Mouse (Mus musculus) stomach, embryonic 16.5 days (tissue): ENCODE data around the gene Hjurp. TPM values are rescaled to one million over a fixed set of nuclear protein-coding genes. Genes with fewer than 3 reads are reported as not detected.

Experiments used
- ATAC-seq: fragments of 200-750 bp; cut with Nextera tagmentation; 2 replicates; pipeline ENCODE4 v1.8.0; 2017; ENCODE audit warnings: moderate number of reproducible peaks, moderate TSS enrichment; ENCODE audit not compliant: insufficient read depth, low FRiP score
- H3K27ac ChIP-seq: fragments of 300-500 bp; sonication (generic); 2 replicates; pipeline ENCODE4 v1.5.1; 2014; ENCODE audit warnings: low read length
- H3K27me3 ChIP-seq: fragments of 300-500 bp; sonication (generic); 2 replicates; pipeline ENCODE4 v1.6.1; 2014; ENCODE audit warnings: low read length, control low read depth, mixed read lengths; ENCODE audit not compliant: control insufficient read depth, insufficient read depth
- H3K36me3 ChIP-seq: fragments of 300-500 bp; sonication (generic); 2 replicates; pipeline ENCODE4 v1.6.1; 2014; ENCODE audit warnings: low read length; ENCODE audit not compliant: control insufficient read depth, insufficient read depth
- H3K4me1 ChIP-seq: fragments of 300-500 bp; sonication (generic); 2 replicates; pipeline ENCODE4 v1.6.1; 2014; ENCODE audit warnings: low read length, control low read depth, mixed read lengths; ENCODE audit not compliant: control insufficient read depth, insufficient read depth
- H3K4me2 ChIP-seq: fragments of 300-500 bp; sonication (generic); 2 replicates; pipeline ENCODE4 v1.6.1; 2014; ENCODE audit warnings: low read depth, low read length, mixed read lengths
- H3K4me3 ChIP-seq: fragments of 300-500 bp; sonication (generic); replicated peaks from 2 replicates; pipeline ENCODE4 v1.5.1; 2014; ENCODE audit warnings: mild to moderate bottlenecking, low read length
- H3K9ac ChIP-seq: fragments of 300-500 bp; sonication (generic); 2 replicates; pipeline ENCODE4 v1.6.1; 2014; ENCODE audit warnings: low read length
- H3K9me3 ChIP-seq: fragments of 300-500 bp; sonication (generic); replicated peaks from 2 replicates; pipeline ENCODE4 v1.6.1; 2016; ENCODE audit warnings: low read length, control low read depth; ENCODE audit not compliant: control insufficient read depth
- WGBS: fragments of 180-500 bp; shearing (Covaris S2); extraction: QIAGEN DNeasy Blood & Tissue Kit; methylation state at CpG from one replicate; pipeline ENCODE4 v1.1.7; 2014; 5-methylcytosine and 5-hydroxymethylcytosine counted together
- polyA plus RNA-seq: library from polyadenylated mRNA; unstranded; fragments of >200 nt; fragmentation: Nextera tagmentation; extraction: Ambion mirVana; gene quantifications from 2 replicates; pipeline ENCODE4 v1.2.1, GENCODE M21; 2015

The Hjurp gene
- polyA plus RNA-seq = 169 and 173 TPM in 2 replicates

DNA sequence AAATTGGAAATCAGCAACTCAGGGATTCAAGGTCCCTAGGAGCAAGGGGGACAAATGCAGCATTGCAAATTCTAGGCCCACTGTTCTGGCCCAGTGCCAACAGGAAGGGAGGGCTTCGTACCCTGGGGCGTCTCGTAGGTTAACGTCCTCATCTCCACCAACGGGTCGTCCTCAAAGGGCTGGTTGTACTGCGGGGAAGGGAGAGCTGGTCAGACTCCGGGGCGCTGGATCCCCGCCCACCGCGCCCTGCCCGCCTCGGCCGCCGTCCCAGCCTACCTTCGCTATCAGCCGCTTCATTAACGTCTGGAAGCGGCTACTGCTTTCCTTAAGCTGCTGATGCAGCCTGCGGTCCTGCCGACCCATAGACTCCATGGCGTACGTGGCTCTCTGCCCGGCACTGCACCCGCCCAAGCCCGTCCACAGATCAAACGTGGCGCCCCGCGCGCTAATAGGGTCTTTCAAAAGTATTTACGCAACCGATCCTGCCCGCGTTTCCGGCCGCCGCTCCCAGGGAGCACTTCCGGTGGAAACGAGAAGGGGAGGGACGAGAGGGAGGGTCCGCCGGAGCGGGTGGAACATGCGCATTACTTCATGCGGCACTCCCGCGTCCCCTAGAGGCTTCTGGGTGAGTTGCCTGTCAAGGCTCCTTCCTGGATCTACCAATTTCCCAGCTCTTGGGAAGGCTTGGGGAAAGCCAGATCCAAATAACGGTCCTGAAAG lies at the start of gene Hjurp, which contains the start of gene Trpm8:
Hjurp (minus strand) TSS at position 536 of the 720 bp plus-strand sequence.
Trpm8 (plus strand) TSS at position 564 of the 720 bp plus-strand sequence.
- WGBS = under 1% methylated on average over 50 of the region's 50 CpGs

GRCm38 (mm10) chr1:88323101-88323500 lies 45.7 kb upstream of the Hjurp start:
- no peak overlapping the region for H3K27ac ChIP-seq
- no peaks in the 10 kb centered on the region for H3K27me3 ChIP-seq
- H3K36me3 ChIP-seq = no peaks in the 10 kb centered on the region
- H3K4me1 ChIP-seq = no peaks in the 10 kb centered on the region
- no peaks in the 10 kb centered on the region for H3K9me3 ChIP-seq
- H3K4me2 ChIP-seq = no peak overlapping the region
- ATAC-seq = no peak
- H3K4me3 ChIP-seq = no peak overlapping the region
- WGBS = 79% methylated on average over 3 of the region's 3 CpGs
- H3K9ac ChIP-seq = no peak overlapping the region

More for the DNA sequence above, at the start of gene Hjurp, which contains the start of gene Trpm8:
- peak within 1 kb of the TSS; percentile 80 for H3K9ac ChIP-seq
- H3K4me1 ChIP-seq = peaks cover 30% of the 10 kb centered on the region
- H3K4me3 ChIP-seq = peak within 1 kb of the TSS; percentile 56
- peak within 1 kb of the TSS; percentile 84 for H3K27ac ChIP-seq
- H3K27me3 ChIP-seq = no peaks in the 10 kb centered on the region
- H3K4me2 ChIP-seq = peak within 1 kb of the TSS; percentile 66
- H3K36me3 ChIP-seq = peaks cover 19% of the 10 kb centered on the region
- no peaks in the 10 kb centered on the region for H3K9me3 ChIP-seq
- peak; percentile 95 for ATAC-seq

GRCm38 (mm10) chr1:88322146-88322545 lies 44.7 kb upstream of the Hjurp start:
- ATAC-seq = no peak
- H3K9ac ChIP-seq = no peak overlapping the region
- H3K36me3 ChIP-seq = no peaks in the 10 kb centered on the region
- no peaks in the 10 kb centered on the region for H3K27me3 ChIP-seq
- H3K4me3 ChIP-seq = no peak overlapping the region
- H3K9me3 ChIP-seq = no peaks in the 10 kb centered on the region
- no peak overlapping the region for H3K4me2 ChIP-seq
- no peaks in the 10 kb centered on the region for H3K4me1 ChIP-seq
- H3K27ac ChIP-seq = no peak overlapping the region

GRCm38 (mm10) chr1:88320821-88321395 lies 43.5 kb upstream of the Hjurp start:
- Histone ChIP-seq H3K9me3 (no peaks in the 10 kb centered on the region), H3K4me1 (no peaks in the 10 kb centered on the region), H3K4me3 (no peak overlapping the region), H3K27ac (no peak overlapping the region), H3K4me2 (no peak overlapping the region), H3K27me3 (no peaks in the 10 kb centered on the region), H3K36me3 (no peaks in the 10 kb centered on the region), H3K9ac (no peak overlapping the region)
- ATAC-seq = no peak
- WGBS = 77% methylated on average over 7 of the region's 7 CpGs

- ATAC-seq = no peak
- 76% methylated on average over 6 of the region's 6 CpGs for WGBS
- no peaks in the 10 kb centered on the region for H3K36me3 ChIP-seq
Measured at GRCm38 (mm10) chr1:88318531-88319060, 41.2 kb upstream of the Hjurp start.

DNA sequence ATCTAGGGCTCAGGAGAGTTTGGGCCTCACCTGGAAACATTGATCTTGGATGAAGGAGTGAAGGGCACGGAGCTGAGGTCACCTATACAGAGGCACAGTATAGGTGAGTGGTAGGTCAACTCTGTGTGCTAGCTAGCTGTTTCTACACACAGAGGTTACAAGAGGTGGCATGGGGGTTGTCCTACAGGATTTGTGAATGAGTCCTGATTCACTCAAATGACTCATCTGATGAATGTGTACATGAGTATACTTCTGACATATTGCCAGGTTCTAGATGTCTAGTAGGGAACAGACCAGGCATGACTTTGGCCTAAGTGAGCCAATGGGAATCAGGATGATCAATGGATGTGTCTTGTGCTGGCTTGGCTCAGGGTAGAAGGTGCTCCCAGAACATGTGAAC lies 39.8 kb upstream of the Hjurp start:
- Histone ChIP-seq H3K27me3 (no peaks in the 10 kb centered on the region), H3K4me1 (no peaks in the 10 kb centered on the region), H3K4me2 (no peak overlapping the region), H3K4me3 (no peak overlapping the region), H3K36me3 (no peaks in the 10 kb centered on the region), H3K9ac (no peak overlapping the region), H3K27ac (no peak overlapping the region), H3K9me3 (no peaks in the 10 kb centered on the region)
- ATAC-seq = no peak
- 67% methylated on average over 1 of the region's 1 CpGs for WGBS

More at GRCm38 (mm10) chr1:88318531-88319060, 41.2 kb upstream of the Hjurp start:
- H3K27ac ChIP-seq = no peak overlapping the region
- no peaks in the 10 kb centered on the region for H3K4me1 ChIP-seq
- no peaks in the 10 kb centered on the region for H3K27me3 ChIP-seq
- H3K9ac ChIP-seq = no peak overlapping the region
- H3K9me3 ChIP-seq = no peaks in the 10 kb centered on the region
- no peak overlapping the region for H3K4me3 ChIP-seq
- no peak overlapping the region for H3K4me2 ChIP-seq

- Histone ChIP-seq H3K4me2 (no peak overlapping the region), H3K27ac (no peak overlapping the region), H3K36me3 (no peaks in the 10 kb centered on the region), H3K9ac (no peak overlapping the region), H3K4me1 (no peaks in the 10 kb centered on the region), H3K9me3 (peaks cover 9% of the 10 kb centered on the region), H3K27me3 (no peaks in the 10 kb centered on the region), H3K4me3 (no peak overlapping the region)
- 66% methylated on average over 3 of the region's 3 CpGs for WGBS
- no peak for ATAC-seq
Measured at GRCm38 (mm10) chr1:88310349-88310748, 32.9 kb upstream of the Hjurp start.

GRCm38 (mm10) chr1:88309905-88310304 lies 32.5 kb upstream of the Hjurp start:
- no peak for ATAC-seq
- H3K9me3 ChIP-seq = peaks cover 9% of the 10 kb centered on the region
- 50% methylated on average over 3 of the region's 3 CpGs for WGBS
- no peaks in the 10 kb centered on the region for H3K36me3 ChIP-seq
- H3K9ac ChIP-seq = no peak overlapping the region
- no peak overlapping the region for H3K4me3 ChIP-seq
- H3K27me3 ChIP-seq = no peaks in the 10 kb centered on the region
- H3K27ac ChIP-seq = no peak overlapping the region
- no peaks in the 10 kb centered on the region for H3K4me1 ChIP-seq
- H3K4me2 ChIP-seq = no peak overlapping the region

DNA sequence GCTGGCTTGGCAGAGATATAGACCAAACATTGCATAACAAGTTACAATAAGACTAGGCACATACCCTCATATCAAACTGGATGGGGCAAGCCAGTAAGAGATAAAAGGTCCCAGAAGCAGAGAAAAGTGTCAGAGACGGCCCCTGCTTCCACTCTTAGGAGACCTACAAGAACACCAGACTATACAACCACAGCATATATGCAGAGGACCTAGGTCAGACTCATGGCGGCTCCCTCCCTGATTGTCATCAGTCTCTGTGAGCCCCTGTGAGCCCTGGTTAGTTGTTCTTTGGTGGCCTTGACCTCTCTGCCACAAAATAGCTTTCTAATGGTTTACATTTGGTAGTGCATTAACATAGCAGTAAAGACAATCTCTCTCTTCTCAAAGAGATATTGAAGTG lies 31.6 kb upstream of the Hjurp start:
- H3K9ac ChIP-seq = no peak overlapping the region
- no peaks in the 10 kb centered on the region for H3K27me3 ChIP-seq
- no peak overlapping the region for H3K27ac ChIP-seq
- H3K4me2 ChIP-seq = no peak overlapping the region
- ATAC-seq = no peak
- peaks cover 17% of the 10 kb centered on the region for H3K9me3 ChIP-seq
- no peaks in the 10 kb centered on the region for H3K4me1 ChIP-seq
- H3K4me3 ChIP-seq = no peak overlapping the region
- no peaks in the 10 kb centered on the region for H3K36me3 ChIP-seq
- whole genome bisulfite sequencing = 49% methylated on average over 2 of the region's 2 CpGs
